Mouse (Mus musculus): ENCODE measurements at regions not wholly inside any gene's neighbourhood (a gene's known extent, or its start where the extent isn't known, plus 50 kb on each side); places are given as distances from the start of the nearest gene placed in this dataset.
A peak's percentile ranks its signal among the peaks of the same experiment; 100 is the strongest.

DNA sequence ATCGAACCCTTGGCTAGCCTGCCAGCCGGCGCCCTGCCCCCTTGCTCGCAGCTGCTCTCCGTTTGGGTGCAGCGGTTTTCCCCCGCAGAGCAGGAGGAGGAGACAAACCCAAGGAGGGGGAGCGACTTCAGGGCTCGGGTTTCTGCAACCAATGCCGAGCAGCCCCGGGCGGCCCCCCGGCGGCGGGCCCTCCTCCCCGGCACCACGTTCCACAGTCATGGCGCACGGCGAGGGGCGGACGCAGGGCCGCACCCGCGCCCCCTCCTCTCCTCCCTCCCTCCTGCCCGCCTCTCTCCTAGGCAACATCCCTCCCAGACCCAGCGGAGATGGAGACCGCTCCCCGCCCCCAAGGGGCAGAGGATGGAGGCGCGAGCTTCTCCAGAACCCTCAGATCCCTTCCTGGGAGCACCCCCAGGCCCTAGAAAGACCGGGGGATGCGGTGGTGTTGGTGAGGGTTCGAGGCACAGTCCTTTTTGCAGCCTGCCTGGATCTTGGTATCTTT lies 129.4 kb upstream of the Ubr2 start:
- H3K27me3 ChIP-seq, result peaks cover 51% of the 10 kb centered on the region
- no peaks in the 10 kb centered on the region for H3K9me3 ChIP-seq (replicated peaks)
- peak overlapping the region; percentile 73; the same call in 1 of the 2 replicates for H3K27ac ChIP-seq (replicated peaks)
- ATAC-seq (ENCODE audit: insufficient read depth), result peak; percentile 74
- peak overlapping the region; percentile 82 for H3K4me2 ChIP-seq
- H3K4me1 ChIP-seq (replicated peaks), result peaks cover 28% of the 10 kb centered on the region
- peak overlapping the region; percentile 59 for H3K4me3 ChIP-seq (replicated peaks)
- under 1% methylated on average over 33 of the region's 34 CpGs for WGBS (ENCODE audit: insufficient replicate concordance)
- H3K9ac ChIP-seq, result peak overlapping the region; percentile 27; the same call in 1 of the 2 replicates
- H3K36me3 ChIP-seq (replicated peaks), result no peaks in the 10 kb centered on the region

DNA sequence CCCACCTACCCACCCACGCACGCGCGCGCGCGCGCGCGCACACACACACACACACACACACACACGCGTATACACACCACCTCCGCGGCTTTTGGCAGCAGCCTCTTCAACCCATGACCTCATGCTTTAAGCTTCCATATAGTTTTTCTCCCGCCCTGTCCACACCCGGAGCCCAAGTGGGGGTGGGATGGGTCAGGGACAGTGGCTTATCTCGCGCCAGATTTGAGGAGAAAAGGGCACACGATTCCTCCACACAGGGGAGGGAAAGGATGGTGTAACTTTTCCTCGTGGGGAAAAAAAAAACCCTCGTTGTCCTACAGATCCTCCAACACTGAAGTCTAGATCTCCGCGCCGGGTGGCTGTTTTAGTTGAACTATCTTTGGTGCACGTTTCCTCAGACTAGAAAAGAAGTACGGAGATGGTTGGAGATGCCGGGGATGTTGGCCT lies 128.8 kb upstream of the Ubr2 start:
- Histone ChIP-seq H3K4me3 (replicated peaks) (peak overlapping the region; percentile 59), H3K4me2 (peak overlapping the region; percentile 82), H3K27ac (replicated peaks) (no peak overlapping the region), H3K4me1 (replicated peaks) (peaks cover 28% of the 10 kb centered on the region), H3K27me3 (peaks cover 51% of the 10 kb centered on the region), H3K9ac (no peak overlapping the region), H3K36me3 (replicated peaks) (no peaks in the 10 kb centered on the region), H3K9me3 (replicated peaks) (no peaks in the 10 kb centered on the region)
- 2% methylated on average over 27 of the region's 27 CpGs for WGBS (ENCODE audit: insufficient replicate concordance)
- ATAC-seq (ENCODE audit: insufficient read depth), result no peak

DNA sequence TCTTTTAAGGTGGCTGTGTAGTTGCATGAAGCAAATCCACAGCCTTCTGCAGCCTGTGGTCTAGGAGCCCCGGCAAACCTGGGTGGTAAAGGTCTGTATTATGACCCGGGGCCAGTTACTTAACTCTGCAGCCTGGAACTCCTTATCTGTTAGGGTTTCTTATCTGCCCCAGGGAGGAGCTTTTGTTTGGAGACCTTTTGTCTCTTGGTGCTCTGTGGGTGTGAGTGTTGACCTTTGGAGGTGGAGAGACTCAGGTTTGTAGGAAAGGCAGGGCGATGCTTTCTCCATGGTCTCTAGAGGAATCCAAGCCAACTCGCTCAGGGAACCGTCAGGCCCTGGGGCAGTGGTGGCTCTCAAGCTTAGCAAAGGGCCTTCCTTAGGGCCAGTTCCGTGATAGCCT lies 127.8 kb upstream of the Ubr2 start:
- no peak overlapping the region for H3K4me3 ChIP-seq (replicated peaks)
- no peaks in the 10 kb centered on the region for H3K36me3 ChIP-seq (replicated peaks)
- no peak overlapping the region for H3K9ac ChIP-seq
- H3K27ac ChIP-seq (replicated peaks), result no peak overlapping the region
- no peak for ATAC-seq (ENCODE audit: insufficient read depth)
- peaks cover 28% of the 10 kb centered on the region for H3K4me1 ChIP-seq (replicated peaks)
- peaks cover 51% of the 10 kb centered on the region for H3K27me3 ChIP-seq
- H3K9me3 ChIP-seq (replicated peaks), result no peaks in the 10 kb centered on the region
- 28% methylated on average over 6 of the region's 6 CpGs for WGBS (ENCODE audit: insufficient replicate concordance)
- no peak overlapping the region for H3K4me2 ChIP-seq

DNA sequence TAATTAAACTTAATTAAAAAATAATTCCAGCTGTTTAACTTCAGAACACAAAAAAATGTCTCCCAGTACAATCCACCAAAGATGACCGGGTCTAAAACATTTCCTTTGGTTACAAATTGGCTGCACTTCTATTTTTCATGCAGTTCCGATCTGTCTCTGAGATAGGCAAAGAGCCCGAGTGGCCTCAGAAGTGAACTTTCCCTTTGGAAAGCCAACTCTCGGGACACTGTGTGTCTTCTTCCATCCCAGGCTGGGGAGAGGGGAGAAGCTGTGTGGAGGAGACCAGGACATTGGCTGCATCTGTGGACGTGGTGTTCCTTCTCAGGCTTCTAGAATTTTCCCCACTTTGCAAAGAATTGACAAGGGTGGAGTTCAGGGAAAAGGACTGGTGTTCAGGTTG lies 125.0 kb upstream of the Ubr2 start:
- no peak for ATAC-seq (ENCODE audit: insufficient read depth)
- H3K9ac ChIP-seq, result no peak overlapping the region
- no peak overlapping the region for H3K4me2 ChIP-seq
- H3K4me1 ChIP-seq (replicated peaks), result peaks cover 20% of the 10 kb centered on the region
- no peaks in the 10 kb centered on the region for H3K36me3 ChIP-seq (replicated peaks)
- WGBS (ENCODE audit: insufficient replicate concordance), result 61% methylated on average over 5 of the region's 5 CpGs
- no peaks in the 10 kb centered on the region for H3K9me3 ChIP-seq (replicated peaks)
- no peak overlapping the region for H3K4me3 ChIP-seq (replicated peaks)
- H3K27ac ChIP-seq (replicated peaks), result no peak overlapping the region
- peaks cover 25% of the 10 kb centered on the region for H3K27me3 ChIP-seq

DNA sequence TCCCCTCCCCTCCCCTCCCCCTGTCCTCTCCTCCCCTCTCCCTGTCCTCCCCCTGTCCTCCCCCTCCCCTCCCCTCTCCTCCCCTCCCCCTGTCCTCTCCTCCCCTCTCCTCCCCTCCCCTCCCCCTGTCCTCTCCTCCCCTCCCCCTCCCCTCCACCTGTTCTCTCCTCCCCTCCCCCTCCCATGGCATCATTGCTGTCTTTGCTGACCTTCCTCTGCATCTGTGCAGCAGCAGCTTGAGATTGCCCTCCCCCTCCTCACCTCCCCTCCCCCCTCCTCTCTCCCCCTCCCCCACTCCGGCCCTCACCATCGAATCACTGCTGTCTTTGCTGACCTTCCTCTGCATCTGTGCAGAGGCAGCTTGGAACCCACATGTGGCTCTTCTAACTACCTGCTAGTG lies 123.4 kb upstream of the Ubr2 start:
- H3K4me2 ChIP-seq, result no peak overlapping the region
- H3K4me3 ChIP-seq (replicated peaks), result no peak overlapping the region
- no peaks in the 10 kb centered on the region for H3K36me3 ChIP-seq (replicated peaks)
- peaks cover 8% of the 10 kb centered on the region for H3K27me3 ChIP-seq
- 28% methylated on average over 2 of the region's 2 CpGs for WGBS (ENCODE audit: insufficient replicate concordance)
- H3K4me1 ChIP-seq (replicated peaks), result peaks cover 8% of the 10 kb centered on the region
- no peak overlapping the region for H3K27ac ChIP-seq (replicated peaks)
- H3K9me3 ChIP-seq (replicated peaks), result no peaks in the 10 kb centered on the region
- no peak for ATAC-seq (ENCODE audit: insufficient read depth)
- no peak overlapping the region for H3K9ac ChIP-seq

DNA sequence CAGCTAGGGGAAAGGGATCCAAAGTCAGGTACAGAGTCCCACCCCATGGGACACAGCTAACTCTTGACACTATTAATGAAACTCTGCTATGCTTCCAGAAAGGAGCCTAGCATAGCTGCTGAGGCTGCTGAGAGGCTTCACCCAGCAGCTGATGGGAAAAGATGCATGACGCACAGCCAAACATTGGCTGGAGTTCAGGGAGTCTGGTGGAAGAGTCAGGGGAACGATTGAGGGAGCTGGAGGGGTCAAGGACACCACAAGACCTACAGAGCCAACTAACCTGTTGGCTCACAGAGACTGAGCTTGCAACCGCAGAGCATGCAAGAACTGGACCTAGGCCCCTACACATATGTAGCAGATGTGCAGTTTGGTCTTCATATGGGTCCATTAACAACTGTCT lies 117.2 kb upstream of the Ubr2 start:
- ATAC-seq (ENCODE audit: insufficient read depth), result no peak
- H3K36me3 ChIP-seq (replicated peaks), result no peaks in the 10 kb centered on the region
- WGBS (ENCODE audit: insufficient replicate concordance), result 64% methylated on average over 3 of the region's 3 CpGs
- H3K27me3 ChIP-seq, result no peaks in the 10 kb centered on the region
- H3K4me3 ChIP-seq (replicated peaks), result no peak overlapping the region
- no peak overlapping the region for H3K27ac ChIP-seq (replicated peaks)
- H3K4me1 ChIP-seq (replicated peaks), result no peaks in the 10 kb centered on the region
- H3K9ac ChIP-seq, result no peak overlapping the region
- H3K4me2 ChIP-seq, result no peak overlapping the region
- no peaks in the 10 kb centered on the region for H3K9me3 ChIP-seq (replicated peaks)

DNA sequence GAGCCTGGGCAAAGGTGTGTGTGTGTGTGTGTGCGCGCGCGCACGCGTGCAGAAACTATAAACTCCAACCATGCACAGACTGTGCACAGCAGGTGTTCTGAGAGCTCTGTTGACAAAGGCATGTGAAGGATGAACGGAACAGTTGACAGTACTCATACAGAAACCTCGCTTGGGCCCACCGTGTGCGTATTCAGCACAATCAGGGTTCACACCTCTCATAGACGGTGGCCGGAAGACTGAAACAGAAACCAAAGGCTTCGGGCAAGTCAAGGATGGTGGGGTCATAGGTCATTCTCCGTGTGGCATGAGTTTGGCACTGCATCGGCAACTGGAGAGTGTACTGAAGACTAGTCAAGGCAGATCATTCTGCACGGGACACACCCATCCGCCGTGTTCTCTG lies 113.2 kb upstream of the Ubr2 start:
- 82% methylated on average over 18 of the region's 18 CpGs for WGBS (ENCODE audit: insufficient replicate concordance)
- no peaks in the 10 kb centered on the region for H3K9me3 ChIP-seq (replicated peaks)
- no peaks in the 10 kb centered on the region for H3K36me3 ChIP-seq (replicated peaks)
- no peaks in the 10 kb centered on the region for H3K4me1 ChIP-seq (replicated peaks)
- H3K4me3 ChIP-seq (replicated peaks), result no peak overlapping the region
- H3K9ac ChIP-seq, result no peak overlapping the region
- ATAC-seq (ENCODE audit: insufficient read depth), result no peak
- no peaks in the 10 kb centered on the region for H3K27me3 ChIP-seq
- no peak overlapping the region for H3K4me2 ChIP-seq
- no peak overlapping the region for H3K27ac ChIP-seq (replicated peaks)

DNA sequence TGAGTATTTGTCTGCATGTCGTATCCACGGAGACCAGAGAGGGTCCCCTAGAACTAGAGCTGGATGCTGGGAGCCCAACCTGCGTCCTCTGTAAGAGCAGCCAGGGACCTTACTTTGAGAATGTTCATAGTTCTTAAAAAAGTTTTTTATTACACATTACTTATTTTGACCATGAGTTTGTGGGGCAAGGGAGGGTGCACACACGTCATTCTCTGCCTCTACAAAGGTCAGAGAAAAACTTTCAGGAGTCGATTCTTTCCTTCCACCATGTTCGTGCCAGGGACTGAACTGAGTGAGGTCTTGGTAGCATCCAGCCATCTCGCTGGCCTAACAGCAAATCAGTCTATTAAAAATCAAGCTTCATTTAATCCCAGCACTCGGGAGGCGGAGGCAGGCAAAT lies 111.9 kb upstream of the Ubr2 start:
- 67% methylated on average over 9 of the region's 9 CpGs for WGBS (ENCODE audit: insufficient replicate concordance)
- no peak for ATAC-seq (ENCODE audit: insufficient read depth)
- Histone ChIP-seq H3K4me2 (no peak overlapping the region), H3K9ac (no peak overlapping the region), H3K27me3 (no peaks in the 10 kb centered on the region), H3K36me3 (replicated peaks) (no peaks in the 10 kb centered on the region), H3K9me3 (replicated peaks) (no peaks in the 10 kb centered on the region), H3K4me1 (replicated peaks) (no peaks in the 10 kb centered on the region), H3K4me3 (replicated peaks) (no peak overlapping the region), H3K27ac (replicated peaks) (no peak overlapping the region)

DNA sequence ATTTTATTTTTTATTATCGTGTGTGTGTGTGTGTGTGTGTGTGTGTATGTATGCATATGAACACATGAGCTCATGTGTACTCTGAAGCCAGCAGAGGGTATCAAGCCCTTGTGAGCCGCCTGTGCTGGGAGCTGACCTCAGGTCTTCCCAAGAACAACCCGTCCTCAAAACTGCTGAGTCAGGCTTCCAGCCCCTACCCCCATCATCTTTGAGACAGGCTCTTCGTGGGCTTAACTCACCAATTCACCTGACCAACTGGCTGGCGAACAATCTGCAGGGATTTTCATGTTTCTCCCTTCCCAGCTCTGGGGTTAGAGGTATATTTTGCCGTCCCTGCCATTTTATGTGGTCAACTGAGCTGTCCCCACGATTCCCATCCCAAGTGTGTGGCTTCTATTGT lies 107.7 kb upstream of the Ubr2 start:
- Histone ChIP-seq H3K36me3 (replicated peaks) (no peaks in the 10 kb centered on the region), H3K27ac (replicated peaks) (no peak overlapping the region), H3K9me3 (replicated peaks) (no peaks in the 10 kb centered on the region), H3K27me3 (no peaks in the 10 kb centered on the region), H3K9ac (no peak overlapping the region), H3K4me3 (replicated peaks) (no peak overlapping the region), H3K4me1 (replicated peaks) (no peaks in the 10 kb centered on the region), H3K4me2 (no peak overlapping the region)
- 47% methylated on average over 7 of the region's 7 CpGs for whole genome bisulfite sequencing (ENCODE audit: insufficient replicate concordance)
- no peak for ATAC-seq (ENCODE audit: insufficient read depth)

DNA sequence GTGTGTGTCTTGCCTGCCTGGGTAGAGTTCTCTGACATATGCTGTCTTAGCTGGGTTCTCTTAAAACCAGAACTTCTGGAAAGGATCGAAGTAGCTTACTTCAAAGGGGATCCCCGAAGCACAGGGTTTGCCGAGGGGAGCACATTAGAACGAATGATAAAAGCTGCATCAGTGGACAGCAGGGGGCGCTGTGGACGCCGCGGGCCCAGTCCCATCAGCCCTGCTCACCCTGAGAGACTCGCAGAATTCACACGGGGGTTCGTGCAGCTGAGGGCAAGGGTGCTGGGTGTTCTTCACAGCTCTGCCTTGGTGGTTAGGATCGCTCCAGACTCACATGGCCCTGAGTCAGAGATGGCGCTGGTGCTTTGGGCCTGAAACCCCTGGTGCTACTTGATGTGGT lies 105.4 kb upstream of the Ubr2 start:
- H3K4me1 ChIP-seq (replicated peaks), result no peaks in the 10 kb centered on the region
- no peak for ATAC-seq (ENCODE audit: insufficient read depth)
- WGBS (ENCODE audit: insufficient replicate concordance), result 39% methylated on average over 13 of the region's 13 CpGs

DNA sequence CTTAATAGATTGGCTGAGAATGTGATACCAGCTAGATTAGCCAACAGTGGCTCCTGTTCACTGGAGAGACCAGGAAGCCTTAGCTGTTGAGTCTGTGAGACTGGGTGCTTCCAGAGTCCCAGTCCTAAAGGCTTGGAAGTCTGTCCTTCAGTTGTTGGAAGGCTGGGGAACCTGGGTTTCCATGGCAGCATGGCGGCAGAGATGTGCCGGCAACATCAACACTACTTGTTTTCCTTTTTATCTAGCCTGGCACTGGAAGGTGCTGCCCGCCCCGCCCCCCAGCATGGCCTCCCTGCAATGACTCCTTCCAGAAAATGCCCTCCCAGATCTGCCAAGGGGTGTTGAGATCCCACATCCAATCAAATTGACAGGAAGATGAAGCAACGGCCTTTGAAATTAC lies 104.8 kb upstream of the Ubr2 start:
- Histone ChIP-seq H3K27ac (replicated peaks) (no peak overlapping the region), H3K27me3 (no peaks in the 10 kb centered on the region), H3K36me3 (replicated peaks) (no peaks in the 10 kb centered on the region), H3K4me3 (replicated peaks) (no peak overlapping the region), H3K4me2 (no peak overlapping the region), H3K9ac (no peak overlapping the region), H3K4me1 (replicated peaks) (no peaks in the 10 kb centered on the region), H3K9me3 (replicated peaks) (no peaks in the 10 kb centered on the region)
- no peak for ATAC-seq (ENCODE audit: insufficient read depth)
- 64% methylated on average over 5 of the region's 5 CpGs for WGBS (ENCODE audit: insufficient replicate concordance)

More for the DNA sequence above, 105.4 kb upstream of the Ubr2 start:
- Histone ChIP-seq H3K9me3 (replicated peaks) (no peaks in the 10 kb centered on the region), H3K27ac (replicated peaks) (no peak overlapping the region), H3K4me2 (no peak overlapping the region), H3K4me3 (replicated peaks) (no peak overlapping the region), H3K27me3 (no peaks in the 10 kb centered on the region), H3K36me3 (replicated peaks) (no peaks in the 10 kb centered on the region), H3K9ac (no peak overlapping the region)

DNA sequence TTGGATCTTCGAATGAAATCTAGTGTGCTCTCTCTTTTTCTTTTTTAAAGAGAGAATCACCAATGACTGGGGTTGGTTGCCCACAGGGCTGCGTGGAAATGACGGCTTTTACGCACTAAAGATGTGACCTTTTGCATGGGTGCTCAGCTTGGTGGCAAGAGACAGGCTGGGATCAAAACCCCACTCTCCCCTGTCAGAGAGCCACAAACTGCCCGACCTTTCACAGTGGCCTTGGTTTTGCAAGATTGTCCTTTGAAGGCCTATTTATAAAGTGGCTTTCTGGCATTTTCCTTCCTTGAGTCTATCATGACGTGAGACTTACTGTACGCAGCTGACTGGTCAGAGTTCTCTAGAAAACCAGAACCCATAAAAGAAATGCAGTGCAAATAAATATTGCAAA lies 104.4 kb upstream of the Ubr2 start:
- H3K27ac ChIP-seq (replicated peaks), result no peak overlapping the region
- no peak for ATAC-seq (ENCODE audit: insufficient read depth)
- H3K4me1 ChIP-seq (replicated peaks), result no peaks in the 10 kb centered on the region
- H3K9me3 ChIP-seq (replicated peaks), result no peaks in the 10 kb centered on the region
- WGBS (ENCODE audit: insufficient replicate concordance), result 70% methylated on average over 7 of the region's 7 CpGs
- H3K27me3 ChIP-seq, result no peaks in the 10 kb centered on the region
- no peak overlapping the region for H3K9ac ChIP-seq
- H3K4me3 ChIP-seq (replicated peaks), result no peak overlapping the region
- H3K36me3 ChIP-seq (replicated peaks), result no peaks in the 10 kb centered on the region
- no peak overlapping the region for H3K4me2 ChIP-seq

Data from liver, embryonic 15.5 days (tissue).